Mouse (Mus musculus) lung, postnatal 0 days (tissue): Measurements from ENCODE around the gene Nbea. TPM values are rescaled to one million over a fixed set of nuclear protein-coding genes. Genes with fewer than 3 reads are reported as not detected.

ENCODE experiments used
- ATAC-seq: fragments of 200-750 bp; cut with Nextera tagmentation; 2 replicates; pipeline ENCODE4 v1.8.0; 2017; ENCODE audit warnings: moderate library complexity
- DNase-seq: peaks from one replicate; pipeline ENCODE4 v3.0.0-alpha.2; 2016; ENCODE audit warnings: low spot score
- H3K27ac ChIP-seq: fragments of 300-500 bp; sonication (generic); 2 replicates; pipeline ENCODE4 v1.5.1; 2014; ENCODE audit warnings: antibody characterized with exemption, mild to moderate bottlenecking, low read length, mixed read lengths
- H3K27me3 ChIP-seq: fragments of 300-500 bp; sonication (generic); replicated peaks from 2 replicates; pipeline ENCODE4 v1.6.1; 2014; ENCODE audit warnings: low read length, mixed read lengths; ENCODE audit not compliant: insufficient read depth
- H3K36me3 ChIP-seq: fragments of 300-500 bp; sonication (generic); 2 replicates; pipeline ENCODE4 v1.6.1; 2014; ENCODE audit warnings: low read length, mixed read lengths; ENCODE audit not compliant: insufficient read depth
- H3K4me1 ChIP-seq: fragments of 300-500 bp; sonication (generic); 2 replicates; pipeline ENCODE4 v1.6.1; 2014; ENCODE audit warnings: antibody characterized with exemption, low read depth, low read length, mixed read lengths; ENCODE audit not compliant: insufficient read depth
- H3K4me2 ChIP-seq: fragments of 300-500 bp; sonication (generic); replicated peaks from 2 replicates; pipeline ENCODE4 v1.6.1; 2014; ENCODE audit warnings: low read depth, mild to moderate bottlenecking, low read length, moderate library complexity, mixed read lengths
- H3K4me3 ChIP-seq: fragments of 300-500 bp; sonication (generic); 2 replicates; pipeline ENCODE4 v1.5.1; 2014; ENCODE audit warnings: low read depth, low read length
- H3K9ac ChIP-seq: fragments of 300-500 bp; sonication (generic); replicated peaks from 2 replicates; pipeline ENCODE4 v1.6.1; 2014; ENCODE audit warnings: low read depth, mild to moderate bottlenecking
- H3K9me3 ChIP-seq: fragments of 300-500 bp; sonication (generic); 2 replicates; pipeline ENCODE4 v1.6.1; 2016; ENCODE audit warnings: low read length, mixed read lengths
- CTCF ChIP-seq: IDR thresholded peaks from 2 replicates; pipeline ENCODE4 v1.5.1; 2016; ENCODE audit warnings: antibody characterized with exemption, mild to moderate bottlenecking
- EP300 ChIP-seq: IDR thresholded peaks from 2 replicates; pipeline ENCODE4 v1.6.1; 2016; ENCODE audit warnings: antibody characterized with exemption, mild to moderate bottlenecking, control low read depth
- WGBS: fragments of 180-500 bp; shearing (Covaris S2); extraction: QIAGEN DNeasy Blood & Tissue Kit; methylation state at CpG from one replicate; pipeline ENCODE4 v1.1.7; 2014; 5-methylcytosine and 5-hydroxymethylcytosine counted together
- polyA plus RNA-seq: library from polyadenylated mRNA; unstranded; fragments of >200 nt; fragmentation: Nextera tagmentation; extraction: Ambion mirVana; gene quantifications from 2 replicates; pipeline ENCODE4 v1.2.1, GENCODE M21; 2015

Nbea gene
- polyA plus RNA-seq, 1 experiment from 2014 or later, result 6.3 TPM

GRCm38 (mm10) chr3:55610191-55610590 lies 573.3 kb downstream of the Nbea start:
- H3K9me3 ChIP-seq, result no peaks in the 10 kb centered on the region
- DNase-seq (no peak), ATAC-seq (no peak)
- H3K36me3 ChIP-seq, result no peaks in the 10 kb centered on the region
- H3K4me2 ChIP-seq, result no peak overlapping the region
- no peak for TF ChIP-seq EP300
- TF ChIP-seq CTCF, result no peak
- no peak overlapping the region for H3K4me3 ChIP-seq
- WGBS, result 91% methylated on average over 9 of the region's 12 CpGs
- no peaks in the 10 kb centered on the region for H3K27me3 ChIP-seq
- H3K4me1 ChIP-seq, result no peaks in the 10 kb centered on the region
- no peak overlapping the region for H3K27ac ChIP-seq
- H3K9ac ChIP-seq, result no peak overlapping the region

- DNase-seq, result peak; percentile 39
Observed at GRCm38 (mm10) chr3:55600286-55600685, 583.2 kb downstream of the Nbea start.

GRCm38 (mm10) chr3:55599366-55600085 lies 584.0 kb downstream of the Nbea start:
- ATAC-seq (no peak), DNase-seq (peak; percentile 29)
- Histone ChIP-seq H3K9me3 (no peaks in the 10 kb centered on the region), H3K4me1 (no peaks in the 10 kb centered on the region), H3K4me3 (no peak overlapping the region), H3K27me3 (no peaks in the 10 kb centered on the region), H3K36me3 (no peaks in the 10 kb centered on the region), H3K4me2 (no peak overlapping the region), H3K27ac (no peak overlapping the region), H3K9ac (no peak overlapping the region)
- WGBS, result 23% methylated on average over 17 of the region's 17 CpGs
- TF ChIP-seq EP300 (no peak), CTCF (no peak)

More at GRCm38 (mm10) chr3:55600286-55600685, 583.2 kb downstream of the Nbea start:
- Histone ChIP-seq H3K4me2 (no peak overlapping the region), H3K36me3 (no peaks in the 10 kb centered on the region), H3K4me3 (no peak overlapping the region), H3K27me3 (no peaks in the 10 kb centered on the region), H3K4me1 (no peaks in the 10 kb centered on the region), H3K9ac (no peak overlapping the region), H3K27ac (no peak overlapping the region), H3K9me3 (no peaks in the 10 kb centered on the region)
- 66% methylated on average over 2 of the region's 2 CpGs for WGBS
- ATAC-seq, result peak; percentile 68
- no peak for TF ChIP-seq CTCF
- no peak for TF ChIP-seq EP300

- H3K27ac ChIP-seq, result no peak overlapping the region
- ATAC-seq (no peak), DNase-seq (no peak)
- H3K9ac ChIP-seq, result no peak overlapping the region
- TF ChIP-seq CTCF, result no peak
- no peak for TF ChIP-seq EP300
- no peak overlapping the region for H3K4me3 ChIP-seq
- 69% methylated on average over 2 of the region's 2 CpGs for WGBS
- no peaks in the 10 kb centered on the region for H3K27me3 ChIP-seq
- H3K4me2 ChIP-seq, result no peak overlapping the region
- no peaks in the 10 kb centered on the region for H3K36me3 ChIP-seq
- H3K4me1 ChIP-seq, result no peaks in the 10 kb centered on the region
- H3K9me3 ChIP-seq, result no peaks in the 10 kb centered on the region
Observed at GRCm38 (mm10) chr3:55598681-55599080, 584.8 kb downstream of the Nbea start.

GRCm38 (mm10) chr3:55593312-55593711 lies 590.2 kb downstream of the Nbea start:
- Histone ChIP-seq H3K4me1 (no peaks in the 10 kb centered on the region), H3K27me3 (no peaks in the 10 kb centered on the region), H3K4me3 (no peak overlapping the region), H3K9me3 (no peaks in the 10 kb centered on the region), H3K4me2 (no peak overlapping the region), H3K27ac (no peak overlapping the region), H3K36me3 (no peaks in the 10 kb centered on the region), H3K9ac (no peak overlapping the region)
- ATAC-seq (no peak), DNase-seq (no peak)
- TF ChIP-seq EP300, result no peak
- TF ChIP-seq CTCF, result no peak
- WGBS, result 82% methylated on average over 5 of the region's 5 CpGs

GRCm38 (mm10) chr3:55590727-55591126 lies 592.8 kb downstream of the Nbea start:
- Histone ChIP-seq H3K27me3 (no peaks in the 10 kb centered on the region), H3K4me3 (no peak overlapping the region), H3K4me1 (no peaks in the 10 kb centered on the region), H3K27ac (no peak overlapping the region), H3K9me3 (no peaks in the 10 kb centered on the region), H3K36me3 (no peaks in the 10 kb centered on the region), H3K9ac (no peak overlapping the region), H3K4me2 (no peak overlapping the region)
- TF ChIP-seq CTCF (no peak), EP300 (no peak)
- no peak for ATAC-seq
- 72% methylated on average over 6 of the region's 6 CpGs for WGBS
- DNase-seq, result no peak

- Histone ChIP-seq H3K27ac (no peak overlapping the region), H3K4me1 (no peaks in the 10 kb centered on the region), H3K9ac (no peak overlapping the region), H3K9me3 (no peaks in the 10 kb centered on the region), H3K27me3 (no peaks in the 10 kb centered on the region), H3K36me3 (no peaks in the 10 kb centered on the region), H3K4me3 (no peak overlapping the region), H3K4me2 (no peak overlapping the region)
- ATAC-seq, result no peak
- TF ChIP-seq EP300, result no peak
- TF ChIP-seq CTCF, result no peak
- no peak for DNase-seq
- 54% methylated on average over 2 of the region's 2 CpGs for WGBS
Observed at GRCm38 (mm10) chr3:55590291-55590690, 593.2 kb downstream of the Nbea start.
